Mouse (Mus musculus): ENCODE measurements around the gene Dclk1. TPM values are rescaled to one million over a fixed set of nuclear protein-coding genes. Genes with fewer than 3 reads are reported as not detected.

Gene Dclk1
- polyA plus RNA-seq, 1 experiment from 2014 or later = 14.2 TPM

DNA sequence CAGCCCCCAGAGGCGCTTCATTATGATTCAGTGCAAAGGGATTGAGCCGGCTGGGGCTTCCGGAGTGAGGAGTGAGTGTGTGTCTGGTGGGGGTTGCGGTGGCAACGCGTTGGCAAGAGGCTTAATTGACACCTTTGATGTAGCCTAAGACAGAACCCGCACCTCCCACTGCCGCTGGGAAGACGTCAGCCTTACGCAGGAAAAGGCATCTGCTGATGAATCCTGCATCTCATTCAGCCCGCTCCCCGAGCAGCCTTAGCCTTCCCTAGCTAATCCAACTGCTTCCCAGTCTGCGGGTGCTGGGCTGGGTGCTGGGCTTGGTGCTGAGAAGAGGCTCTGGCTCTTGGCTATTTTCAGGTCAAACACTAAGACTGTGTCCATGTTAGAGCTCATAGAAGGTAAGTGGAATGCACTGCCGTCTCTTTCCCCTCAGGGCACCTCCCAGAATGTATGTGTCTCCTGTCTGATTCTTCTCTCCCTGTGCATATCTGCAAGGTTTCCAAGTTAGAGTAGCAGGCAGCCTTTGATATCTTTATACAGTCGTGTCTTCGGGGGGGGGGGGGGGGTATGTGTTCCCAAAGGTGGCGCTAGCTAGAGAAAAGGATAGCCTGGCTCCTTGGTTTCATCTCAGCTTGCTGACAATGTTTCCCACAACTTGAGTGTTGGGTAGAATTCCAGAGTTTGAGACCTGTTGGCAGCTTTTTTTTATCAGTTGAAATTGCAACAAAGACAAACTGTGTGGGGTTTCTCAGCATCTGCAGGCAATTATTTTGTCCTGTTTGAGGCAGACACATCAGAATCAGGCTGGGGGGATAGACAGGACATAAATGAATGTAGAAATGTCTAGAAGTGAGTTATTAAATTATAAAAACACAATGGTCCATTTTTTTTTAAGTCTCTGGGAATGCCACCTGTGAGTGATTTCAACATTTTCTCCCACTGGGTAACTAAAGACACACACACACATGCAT lies 219.8 kb downstream of the Dclk1 start:
- Histone ChIP-seq H3K4me2 (ENCODE audit: low read length) (peak overlapping the region; percentile 50), H3K9ac (ENCODE audit: low read length) (no peak overlapping the region), H3K27me3 (replicated peaks; ENCODE audit: control insufficient read depth, insufficient read depth, low read length) (no peaks in the 10 kb centered on the region), H3K4me3 (ENCODE audit: low read depth, low read length) (0 out of 2 replicates have a peak overlapping the region, but pooled peaks have one; percentile 8), H3K4me1 (replicated peaks; ENCODE audit: control insufficient read depth, insufficient read depth, low read length) (0 out of 2 replicates have a peak, but pooled peaks cover 2% of the 10 kb centered on the region), H3K9me3 (ENCODE audit: control insufficient read depth, low read length) (no peaks in the 10 kb centered on the region), H3K27ac (ENCODE audit: low read depth) (no peak overlapping the region), H3K36me3 (ENCODE audit: control insufficient read depth, insufficient read depth, low read length) (no peaks in the 10 kb centered on the region)
- peak; percentile 59 for DNase-seq (ENCODE audit: low spot score)
- no peak for ATAC-seq (replicated peaks; ENCODE audit: low FRiP score, low TSS enrichment, low read depth)
- under 1% methylated on average over 17 of the region's 17 CpGs for WGBS

DNA sequence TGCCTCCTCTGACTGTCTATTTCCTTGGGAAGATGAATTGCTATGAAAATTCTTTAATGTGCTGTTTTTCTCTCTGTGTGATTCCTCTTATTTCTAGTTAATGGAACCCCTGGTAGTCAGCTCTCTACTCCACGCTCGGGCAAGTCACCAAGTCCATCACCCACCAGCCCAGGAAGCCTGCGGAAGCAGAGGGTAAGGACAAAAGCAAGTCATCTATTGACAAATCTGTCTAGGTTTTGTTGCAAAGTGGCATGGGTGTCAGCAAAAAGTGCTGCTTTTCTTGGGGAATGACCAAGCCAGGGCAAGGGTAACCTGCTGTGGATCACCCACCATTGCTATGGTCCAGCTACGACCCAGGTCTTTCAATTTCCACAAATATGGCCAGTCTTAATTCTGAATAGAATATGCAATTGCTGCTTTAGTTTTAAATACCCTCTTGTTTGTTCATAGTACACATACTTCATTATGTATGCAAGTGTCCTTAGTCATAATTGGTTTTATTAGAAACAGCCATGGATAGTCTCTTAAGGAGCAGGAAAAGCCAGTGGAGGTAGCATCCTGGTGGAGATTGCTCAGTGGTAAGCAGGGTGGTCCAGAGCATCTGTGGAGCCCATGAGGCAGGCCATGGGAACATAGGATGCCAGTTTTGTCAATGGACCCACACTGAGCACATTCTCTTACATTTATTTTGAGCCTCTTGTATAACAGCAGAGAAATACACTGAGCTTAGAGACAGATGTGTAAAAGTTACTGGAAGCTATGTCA lies 220.9 kb downstream of the Dclk1 start:
- Histone ChIP-seq H3K4me3 (ENCODE audit: low read depth, low read length) (no peak overlapping the region), H3K9me3 (ENCODE audit: control insufficient read depth, low read length) (no peaks in the 10 kb centered on the region), H3K9ac (ENCODE audit: low read length) (no peak overlapping the region), H3K27ac (ENCODE audit: low read depth) (no peak overlapping the region), H3K4me1 (replicated peaks; ENCODE audit: control insufficient read depth, insufficient read depth, low read length) (0 out of 2 replicates have a peak, but pooled peaks cover 2% of the 10 kb centered on the region), H3K4me2 (ENCODE audit: low read length) (no peak overlapping the region), H3K36me3 (ENCODE audit: control insufficient read depth, insufficient read depth, low read length) (no peaks in the 10 kb centered on the region), H3K27me3 (replicated peaks; ENCODE audit: control insufficient read depth, insufficient read depth, low read length) (no peaks in the 10 kb centered on the region)
- no peak for ATAC-seq (replicated peaks; ENCODE audit: low FRiP score, low TSS enrichment, low read depth)
- 92% methylated on average over 4 of the region's 4 CpGs for WGBS
- no peak for DNase-seq (ENCODE audit: low spot score)

DNA sequence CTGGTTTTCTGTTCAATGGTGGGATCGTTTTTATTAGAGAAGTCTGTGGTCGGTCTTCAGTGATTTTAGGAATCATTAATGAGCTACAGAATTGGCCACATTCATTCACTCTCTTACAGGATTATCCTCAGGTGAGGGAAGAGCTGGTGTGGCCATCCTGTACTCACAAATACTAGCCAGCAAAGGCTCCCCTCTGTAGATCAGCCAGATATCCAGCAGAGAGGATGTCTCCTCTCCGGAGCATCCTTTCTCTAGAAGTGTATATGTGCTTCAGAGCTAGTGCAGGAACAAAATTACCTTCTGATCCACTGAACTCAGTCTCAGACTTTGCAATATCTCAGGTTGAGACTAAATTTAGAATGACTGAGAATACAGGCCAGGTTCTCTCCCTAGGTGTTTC lies 222.1 kb downstream of the Dclk1 start:
- no peak for ATAC-seq (replicated peaks; ENCODE audit: low FRiP score, low TSS enrichment, low read depth)
- H3K36me3 ChIP-seq (ENCODE audit: control insufficient read depth, insufficient read depth, low read length) = no peaks in the 10 kb centered on the region
- no peaks in the 10 kb centered on the region for H3K9me3 ChIP-seq (ENCODE audit: control insufficient read depth, low read length)
- H3K4me1 ChIP-seq (replicated peaks; ENCODE audit: control insufficient read depth, insufficient read depth, low read length) = 0 out of 2 replicates have a peak, but pooled peaks cover 2% of the 10 kb centered on the region
- WGBS = 76% methylated on average over 3 of the region's 3 CpGs
- H3K4me2 ChIP-seq (ENCODE audit: low read length) = no peak overlapping the region
- H3K27ac ChIP-seq (ENCODE audit: low read depth) = no peak overlapping the region
- H3K4me3 ChIP-seq (ENCODE audit: low read depth, low read length) = no peak overlapping the region
- no peak for DNase-seq (ENCODE audit: low spot score)
- H3K9ac ChIP-seq (ENCODE audit: low read length) = no peak overlapping the region
- no peaks in the 10 kb centered on the region for H3K27me3 ChIP-seq (replicated peaks; ENCODE audit: control insufficient read depth, insufficient read depth, low read length)

DNA sequence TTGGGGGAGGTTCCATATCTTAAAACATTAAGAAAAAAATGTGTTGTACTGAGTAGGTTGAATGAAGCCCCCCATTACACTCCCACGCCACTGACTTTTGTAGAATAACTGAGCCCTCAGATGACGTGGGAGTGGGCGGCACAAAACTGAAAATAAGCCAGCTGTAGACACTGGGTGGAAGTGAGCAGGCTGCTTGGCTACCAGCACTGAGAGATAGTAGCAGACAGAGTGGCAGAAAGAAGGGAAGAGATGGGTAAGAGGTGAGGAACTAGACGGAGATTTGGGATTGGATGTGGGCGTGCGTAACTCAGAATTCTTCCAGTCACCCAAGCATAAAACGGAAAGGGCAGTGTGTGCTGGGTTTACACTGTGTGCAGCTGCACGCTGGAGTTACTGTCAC lies 223.6 kb downstream of the Dclk1 start:
- no peaks in the 10 kb centered on the region for H3K9me3 ChIP-seq (ENCODE audit: control insufficient read depth, low read length)
- ATAC-seq (replicated peaks; ENCODE audit: low FRiP score, low TSS enrichment, low read depth) (no peak), DNase-seq (ENCODE audit: low spot score) (no peak)
- no peaks in the 10 kb centered on the region for H3K36me3 ChIP-seq (ENCODE audit: control insufficient read depth, insufficient read depth, low read length)
- H3K9ac ChIP-seq (ENCODE audit: low read length) = no peak overlapping the region
- H3K27me3 ChIP-seq (replicated peaks; ENCODE audit: control insufficient read depth, insufficient read depth, low read length) = no peaks in the 10 kb centered on the region
- H3K4me1 ChIP-seq (replicated peaks; ENCODE audit: control insufficient read depth, insufficient read depth, low read length) = 0 out of 2 replicates have a peak, but pooled peaks cover 2% of the 10 kb centered on the region
- no peak overlapping the region for H3K4me3 ChIP-seq (ENCODE audit: low read depth, low read length)
- no peak overlapping the region for H3K4me2 ChIP-seq (ENCODE audit: low read length)
- H3K27ac ChIP-seq (ENCODE audit: low read depth) = no peak overlapping the region
- WGBS = 73% methylated on average over 8 of the region's 8 CpGs

DNA sequence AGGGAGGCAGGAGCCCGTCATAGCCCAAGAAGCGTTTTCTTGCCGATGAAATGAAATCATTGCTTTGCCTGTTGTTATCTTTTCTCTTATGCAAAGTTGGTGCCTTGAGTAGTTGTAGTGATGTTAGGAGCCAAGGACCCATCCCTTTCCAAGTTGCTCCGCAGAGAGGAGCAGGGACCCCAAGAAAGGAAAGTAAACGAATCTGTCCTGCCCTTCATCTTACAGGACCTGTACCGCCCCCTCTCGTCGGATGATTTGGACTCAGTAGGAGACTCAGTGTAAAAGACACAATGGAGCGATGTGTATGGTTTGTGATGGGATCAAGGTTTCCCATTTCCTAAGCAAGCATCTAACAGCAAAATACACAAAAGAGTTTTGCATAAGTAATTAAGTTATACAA lies 224.2 kb downstream of the Dclk1 start:
- WGBS = 77% methylated on average over 9 of the region's 9 CpGs
- no peaks in the 10 kb centered on the region for H3K36me3 ChIP-seq (ENCODE audit: control insufficient read depth, insufficient read depth, low read length)
- no peak overlapping the region for H3K4me2 ChIP-seq (ENCODE audit: low read length)
- H3K27me3 ChIP-seq (replicated peaks; ENCODE audit: control insufficient read depth, insufficient read depth, low read length) = no peaks in the 10 kb centered on the region
- H3K4me3 ChIP-seq (ENCODE audit: low read depth, low read length) = no peak overlapping the region
- no peaks in the 10 kb centered on the region for H3K9me3 ChIP-seq (ENCODE audit: control insufficient read depth, low read length)
- no peak overlapping the region for H3K27ac ChIP-seq (ENCODE audit: low read depth)
- DNase-seq (ENCODE audit: low spot score) (no peak), ATAC-seq (replicated peaks; ENCODE audit: low FRiP score, low TSS enrichment, low read depth) (no peak)
- no peak overlapping the region for H3K9ac ChIP-seq (ENCODE audit: low read length)
- 0 out of 2 replicates have a peak, but pooled peaks cover 2% of the 10 kb centered on the region for H3K4me1 ChIP-seq (replicated peaks; ENCODE audit: control insufficient read depth, insufficient read depth, low read length)

DNA sequence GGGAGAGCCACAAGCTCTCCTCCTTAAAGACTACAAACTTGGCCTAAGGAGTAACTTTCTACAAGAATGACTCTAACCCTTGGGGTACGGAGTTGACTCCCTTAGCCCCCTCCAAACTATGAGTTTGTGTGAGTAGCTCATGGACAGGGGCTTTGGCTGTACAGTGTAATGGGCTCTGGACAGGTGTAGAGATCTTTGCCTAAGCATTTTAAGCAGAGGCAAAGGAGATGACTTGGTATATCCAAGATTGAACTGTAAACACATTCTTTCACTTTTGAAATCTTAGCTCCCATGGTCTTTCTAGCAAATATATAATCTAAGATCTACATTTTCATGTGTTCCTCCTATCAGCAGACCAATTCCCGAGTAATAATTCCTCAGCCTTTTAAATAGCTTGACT lies 229.9 kb downstream of the Dclk1 start, which contains the start of gene Gm21954:
Gene Gm21954 (minus strand): TSS at position 101 of the 400 bp plus-strand sequence.
- Histone ChIP-seq H3K4me1 (replicated peaks; ENCODE audit: control insufficient read depth, insufficient read depth, low read length) (no peaks in the 10 kb centered on the region), H3K4me2 (ENCODE audit: low read length) (no peak within 1 kb of the TSS), H3K4me3 (ENCODE audit: low read depth, low read length) (no peak within 1 kb of the TSS), H3K9ac (ENCODE audit: low read length) (no peak within 1 kb of the TSS), H3K36me3 (ENCODE audit: control insufficient read depth, insufficient read depth, low read length) (no peaks in the 10 kb centered on the region), H3K27me3 (replicated peaks; ENCODE audit: control insufficient read depth, insufficient read depth, low read length) (no peaks in the 10 kb centered on the region), H3K9me3 (ENCODE audit: control insufficient read depth, low read length) (no peaks in the 10 kb centered on the region), H3K27ac (ENCODE audit: low read depth) (no peak within 1 kb of the TSS)
- 86% methylated on average over 2 of the region's 2 CpGs for WGBS
- ATAC-seq (replicated peaks; ENCODE audit: low FRiP score, low TSS enrichment, low read depth) = no peak
- DNase-seq (ENCODE audit: low spot score) = no peak

DNA sequence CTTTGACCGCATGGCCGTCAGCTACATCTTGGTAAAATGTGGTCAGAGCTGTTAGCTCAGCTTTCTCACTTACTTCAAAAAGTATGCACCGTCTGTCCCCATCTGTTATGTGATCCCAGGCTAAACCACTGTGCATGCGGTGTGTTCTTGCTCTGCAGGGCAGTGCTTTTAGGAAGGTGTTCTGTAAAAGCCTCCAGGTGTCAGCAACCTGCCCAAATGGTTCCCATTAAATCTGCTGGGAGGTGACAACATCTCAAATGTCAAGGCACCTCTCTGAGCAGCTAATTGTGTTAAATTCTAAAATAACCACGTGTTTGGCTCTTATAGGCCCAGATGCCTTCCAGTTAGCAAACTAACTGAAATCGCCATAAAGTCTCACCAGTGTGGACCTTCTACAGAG lies 231.0 kb downstream of the Dclk1 start:
- no peak for ATAC-seq (replicated peaks; ENCODE audit: low FRiP score, low TSS enrichment, low read depth)
- Histone ChIP-seq H3K4me2 (ENCODE audit: low read length) (no peak overlapping the region), H3K9me3 (ENCODE audit: control insufficient read depth, low read length) (no peaks in the 10 kb centered on the region), H3K9ac (ENCODE audit: low read length) (no peak overlapping the region), H3K27ac (ENCODE audit: low read depth) (no peak overlapping the region), H3K4me3 (ENCODE audit: low read depth, low read length) (no peak overlapping the region), H3K27me3 (replicated peaks; ENCODE audit: control insufficient read depth, insufficient read depth, low read length) (no peaks in the 10 kb centered on the region), H3K36me3 (ENCODE audit: control insufficient read depth, insufficient read depth, low read length) (no peaks in the 10 kb centered on the region), H3K4me1 (replicated peaks; ENCODE audit: control insufficient read depth, insufficient read depth, low read length) (no peaks in the 10 kb centered on the region)
- WGBS = 74% methylated on average over 6 of the region's 6 CpGs
- no peak for DNase-seq (ENCODE audit: low spot score)

DNA sequence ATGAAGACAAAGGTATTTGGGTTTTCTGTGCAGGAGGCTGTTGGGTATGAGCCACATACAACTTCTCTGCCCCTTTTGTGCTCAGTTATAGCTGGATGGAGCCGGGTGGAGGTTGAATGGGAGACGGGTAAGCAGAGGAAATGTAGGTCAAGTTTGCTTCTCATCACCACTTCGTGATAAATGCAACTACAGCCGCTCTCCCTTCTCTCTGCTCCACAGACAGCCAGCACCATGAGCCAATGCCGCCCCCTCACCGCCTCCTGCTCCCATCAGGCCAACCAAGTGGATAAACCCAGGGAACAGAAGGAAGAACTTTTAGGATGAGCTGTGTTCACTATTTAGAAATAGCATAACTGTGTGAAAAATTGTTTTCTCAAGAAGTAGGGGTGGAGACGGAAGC lies 234.5 kb downstream of the Dclk1 start:
- Histone ChIP-seq H3K4me2 (ENCODE audit: low read length) (no peak overlapping the region), H3K4me3 (ENCODE audit: low read depth, low read length) (no peak overlapping the region), H3K9me3 (ENCODE audit: control insufficient read depth, low read length) (no peaks in the 10 kb centered on the region), H3K27me3 (replicated peaks; ENCODE audit: control insufficient read depth, insufficient read depth, low read length) (no peaks in the 10 kb centered on the region), H3K9ac (ENCODE audit: low read length) (no peak overlapping the region), H3K36me3 (ENCODE audit: control insufficient read depth, insufficient read depth, low read length) (no peaks in the 10 kb centered on the region), H3K27ac (ENCODE audit: low read depth) (no peak overlapping the region), H3K4me1 (replicated peaks; ENCODE audit: control insufficient read depth, insufficient read depth, low read length) (no peaks in the 10 kb centered on the region)
- no peak for ATAC-seq (replicated peaks; ENCODE audit: low FRiP score, low TSS enrichment, low read depth)
- DNase-seq (ENCODE audit: low spot score) = no peak
- WGBS = 93% methylated on average over 7 of the region's 7 CpGs
